In the genomic region with DNA sequence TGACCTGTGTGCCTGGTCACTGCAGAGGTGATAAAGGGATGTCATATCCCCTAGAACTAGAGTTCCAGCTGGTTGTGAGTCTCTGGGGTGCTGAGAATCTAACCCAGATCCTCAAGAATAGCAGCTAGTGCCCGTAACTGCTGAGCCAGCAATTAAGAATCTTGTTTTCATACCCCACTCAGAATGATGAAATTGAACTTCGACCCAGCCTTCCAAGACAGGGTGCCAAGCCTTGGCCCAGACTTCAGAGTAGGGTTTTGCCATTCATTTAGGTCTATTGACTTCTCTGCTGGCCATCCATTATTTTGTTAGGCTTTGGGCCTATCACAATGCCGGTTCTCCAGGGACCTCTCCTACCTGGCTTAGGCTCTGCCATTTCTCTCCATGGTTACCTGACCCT, we compare ENCODE assay signal across 28 mouse cellular contexts. TPM values are rescaled to one million over a fixed set of nuclear protein-coding genes. Genes with fewer than 3 reads are reported as not detected.
DNase-seq lines count a peak whose midpoint lies in the region; ATAC-seq and TF ChIP-seq lines count a peak whose summit lies in the region.
"Had no signal": no experiment of that assay in that cellular context is flagged by ENCODE, and none has a peak within 500 bp of the region (broad histone marks: within the 10 kb centered on the region; RNA-seq: fewer than 3 reads in every experiment).

No protein-coding gene starts in this region.

- peaks cover 0 to 3% of the 10 kb centered on the region in 2 experiments; a peak in 1 of 4 replicates for H3K4me1 ChIP-seq in ES-E14 (ENCODE audit: control insufficient read depth in 2 of 2, insufficient read depth in 2 of 2, low read length in 2 of 2, poor library complexity in 1 of 2)
- H3K4me1 ChIP-seq in intestine, embryonic 16.5 days (ENCODE audit: control insufficient read depth, insufficient read depth, low read length): peaks cover 7% of the 10 kb centered on the region
- H3K4me1 ChIP-seq: embryonic facial prominence, embryonic 12.5 days had no signal

- peak; percentile 44 for DNase-seq in adrenal gland, postnatal 10 days
- no peak for DNase-seq in adrenal gland, adult 18-20 months (ENCODE audit: low spot score in 2 of 2)
- DNase-seq in kidney, adult 9 months: peak; percentile 16
- no peak for DNase-seq in kidney, adult 11 months
- DNase-seq in ES-E14 (ENCODE audit: low read depth, low spot score): no peak
- no peak for DNase-seq in heart, adult 18-20 months
- DNase-seq: B cell, adult 2 months; cerebellum, adult 11 months; cerebellum, adult 2 months; cerebellum, adult 9-11 months; cerebellum, postnatal 25 days; forebrain, postnatal 0 days; gastrocnemius, adult 2 months; gastrocnemius, postnatal 14 days; heart, adult 11 months; heart, postnatal 10 days; heart, postnatal 36 days had no signal

- H3K27ac ChIP-seq in ES-E14 (ENCODE audit: insufficient read depth, low read depth, low read length, poor library complexity, severe bottlenecking): no peak overlapping the region
- no peak overlapping the region for H3K27ac ChIP-seq in intestine, embryonic 16.5 days (ENCODE audit: low read length)
- H3K27ac ChIP-seq: embryonic facial prominence, embryonic 12.5 days; embryonic facial prominence, embryonic 15.5 days; gastrocnemius, adult 2 months; heart, embryonic 15.5 days; hindbrain, embryonic 14.5 days; hindbrain, postnatal 0 days had no signal

- H3K4me2 ChIP-seq in intestine, embryonic 16.5 days (ENCODE audit: low read depth, low read length): no peak overlapping the region
- H3K4me2 ChIP-seq: embryonic facial prominence, embryonic 12.5 days; embryonic facial prominence, embryonic 15.5 days; heart, embryonic 12.5 days; heart, embryonic 15.5 days; hindbrain, embryonic 14.5 days had no signal

- no peaks in the 10 kb centered on the region for H3K9me3 ChIP-seq in ES-E14 (ENCODE audit: control insufficient read depth, insufficient read depth, low read depth, low read length)
- no peaks in the 10 kb centered on the region for H3K9me3 ChIP-seq in intestine, embryonic 16.5 days (ENCODE audit: control insufficient read depth, low read length)
- H3K9me3 ChIP-seq: embryonic facial prominence, embryonic 12.5 days; embryonic facial prominence, embryonic 15.5 days; heart, embryonic 12.5 days; heart, embryonic 15.5 days had no signal

- no peak overlapping the region for H3K9ac ChIP-seq in ES-E14 (ENCODE audit: insufficient read depth, low read depth, low read length, poor library complexity, severe bottlenecking)
- no peak overlapping the region for H3K9ac ChIP-seq in intestine, embryonic 16.5 days (ENCODE audit: low read depth, low read length)
- H3K9ac ChIP-seq: embryonic facial prominence, embryonic 12.5 days; embryonic facial prominence, embryonic 15.5 days; forebrain, postnatal 0 days; heart, embryonic 12.5 days; heart, embryonic 15.5 days; hindbrain, embryonic 14.5 days had no signal

- in situ Hi-C loops in ES-E14 (cut with MboI; ENCODE audit: low sequenced_read_pairs in 2 of 2, unreplicated experiment in 2 of 2): no loop called here

- H3K4me3 ChIP-seq in ES-E14 (ENCODE audit: insufficient read depth in 1 of 2, low read depth in 1 of 2, low read length in 2 of 2, poor library complexity in 1 of 2, severe bottlenecking in 1 of 2): no peak overlapping the region
- H3K4me3 ChIP-seq in intestine, embryonic 16.5 days (ENCODE audit: low read length): no peak overlapping the region
- H3K4me3 ChIP-seq: embryonic facial prominence, embryonic 12.5 days; embryonic facial prominence, embryonic 15.5 days; gastrocnemius, adult 2 months; heart, embryonic 12.5 days; heart, embryonic 15.5 days had no signal

- no peak for ATAC-seq in intestine, embryonic 16.5 days
- ATAC-seq: forebrain, embryonic 14.5 days; forebrain, postnatal 0 days; hindbrain, postnatal 0 days; inflammation-experienced regulatory T-cells, adult 6 months; intestine, postnatal 0 days; Patski had no signal

- peaks cover 60% of the 10 kb centered on the region for H3K36me3 ChIP-seq in ES-E14 (ENCODE audit: control insufficient read depth, insufficient read depth, low read length, poor library complexity, severe bottlenecking)
- no peaks in the 10 kb centered on the region; the same call in 1 of the 2 replicates for H3K36me3 ChIP-seq in intestine, embryonic 16.5 days (ENCODE audit: control insufficient read depth, insufficient read depth, low read length)

- H3K27me3 ChIP-seq in intestine, embryonic 16.5 days (replicated peaks; ENCODE audit: control insufficient read depth, insufficient read depth, low read length): no peaks in the 10 kb centered on the region
- H3K27me3 ChIP-seq: embryonic facial prominence, embryonic 12.5 days; embryonic facial prominence, embryonic 15.5 days; heart, embryonic 12.5 days; heart, embryonic 15.5 days; Patski had no signal

- WGBS in intestine, embryonic 16.5 days: 99% methylated on average over 3 of the region's 3 CpGs

TF ChIP-seq in ES-E14, 5 proteins besides CTCF, POLR2A, EP300 and RAD21:
- TF ChIP-seq MAFK (IDR thresholded peaks at IDR 0.05; ENCODE audit: insufficient read depth, low read depth, low read length): peak; percentile 67; the same call in 1 of the 2 replicates
- TF ChIP-seq HCFC1 (IDR thresholded peaks at IDR 0.05; ENCODE audit: borderline replicate concordance, insufficient read depth, low read length): no peak

RNA-seq across cellular contexts. Expression of gene Vac14, which starts 15.4 kb away (rescaled TPM):
- total RNA-seq in adrenal gland, postnatal 10 days (2021): 10 to 100 TPM; 20.7 to 28.0 TPM
- total RNA-seq in adrenal gland, adult 18-20 months (2021): 10 to 100 TPM; 29.8 to 32.8 TPM
- 33.1 and 40.3 TPM in 2 replicates for total RNA-seq in ES-E14 (2012; rRNA removed)
- 10 to 100 TPM; 15.8 to 16.1 TPM for total RNA-seq in heart, adult 18-20 months (2021)
- 20.1 and 22.4 TPM in 2 replicates for polyA plus RNA-seq in intestine, embryonic 16.5 days (2015; fragmentation: Nextera tagmentation; extraction: Ambion mirVana)

Comparison
In these comparisons a context has a peak if more than half of its experiments do, and no peak if none do; other contexts are left out.
1. DNase-seq: peak in adrenal gland, postnatal 10 days (single experiment) and kidney, adult 9 months (single experiment); none in adrenal gland, adult 18-20 months (0 of 2), kidney, adult 11 months (single experiment), ES-E14 (single experiment) and heart, adult 18-20 months (0 of 2).